Mouse (Mus musculus) cerebellum, postnatal 4 days (tissue): Measurements from ENCODE around the gene Card19.

ENCODE experiments used
- DNase-seq, 2 experiments: peaks; one replicate each; pipeline ENCODE4 v3.0.0; 2022; ENCODE audit warnings: low spot score in 2 of 2, mixed read lengths in 1 of 2

Card19 gene

DNA sequence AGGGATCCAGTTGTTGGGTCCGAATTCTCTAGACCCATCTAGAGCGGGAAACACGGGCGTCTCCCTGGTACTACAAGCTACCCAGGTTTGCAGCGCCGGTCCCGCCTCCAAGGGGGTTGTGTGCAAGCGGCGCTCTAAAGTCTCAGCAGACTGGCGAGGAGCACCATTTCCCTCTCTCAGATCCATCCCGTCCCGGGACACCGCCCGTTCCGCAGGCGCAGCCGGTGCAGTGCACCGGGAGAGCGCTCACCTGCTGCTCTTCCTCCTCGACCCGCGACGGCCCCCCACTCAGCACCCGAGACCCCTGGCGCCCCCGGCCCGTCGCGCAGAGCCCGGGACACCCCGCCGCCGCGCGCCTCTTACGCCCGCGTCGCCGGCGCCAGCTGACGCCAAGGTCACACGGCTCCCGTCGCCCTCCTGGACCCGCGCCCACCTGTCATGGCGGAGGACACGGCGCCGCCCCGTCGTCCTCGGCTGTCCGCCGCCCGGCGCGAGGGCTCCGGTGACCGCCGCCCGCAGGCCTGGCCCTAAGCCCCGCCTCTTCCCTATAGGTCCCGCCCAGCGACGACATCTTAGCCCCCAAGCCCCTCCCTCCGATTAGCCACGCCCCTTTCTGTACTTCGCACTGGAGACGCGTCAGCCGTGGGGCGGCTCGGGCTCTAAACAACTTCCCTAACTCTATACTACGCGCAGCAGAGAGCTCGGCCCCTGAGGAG is at the start of gene Card19:
Card19 (minus strand) TSS at position 534 of the 716 bp plus-strand sequence.
- peak; percentile 71 to 86 for DNase-seq

DNA sequence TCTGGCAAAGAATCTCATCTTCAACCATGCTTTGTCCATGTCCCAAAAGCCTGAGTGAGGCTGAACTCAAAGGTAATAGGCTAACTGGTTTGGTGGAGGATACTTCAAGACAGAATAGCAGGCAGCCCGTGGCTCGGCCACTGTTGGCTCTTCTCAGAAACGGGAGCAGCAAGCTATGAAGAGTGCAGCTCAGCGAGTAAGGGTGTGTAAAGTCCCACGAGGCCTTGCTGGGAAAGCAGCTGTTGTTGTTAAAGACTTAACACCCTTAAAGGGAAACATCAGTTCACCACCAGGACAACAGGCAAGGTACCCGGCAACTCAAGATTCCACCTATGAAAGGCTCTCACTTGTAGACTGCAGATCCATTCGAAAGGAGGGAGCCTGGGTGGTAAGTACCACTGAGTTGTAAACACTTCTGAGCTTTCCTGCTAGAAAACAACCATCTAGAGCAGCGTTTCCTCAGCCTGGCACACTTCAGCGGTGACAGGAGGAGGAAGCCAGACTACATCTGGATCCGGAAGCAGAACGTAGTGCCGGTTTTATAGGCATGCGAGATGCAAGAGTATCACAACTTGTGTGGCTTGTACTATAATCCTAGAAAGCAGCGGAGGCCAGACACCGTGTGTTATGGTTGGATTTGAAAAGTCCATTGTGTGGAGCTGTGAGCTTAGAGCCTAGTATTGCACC is 44.3 kb upstream of the Card19 start:
- no peak for DNase-seq

DNA sequence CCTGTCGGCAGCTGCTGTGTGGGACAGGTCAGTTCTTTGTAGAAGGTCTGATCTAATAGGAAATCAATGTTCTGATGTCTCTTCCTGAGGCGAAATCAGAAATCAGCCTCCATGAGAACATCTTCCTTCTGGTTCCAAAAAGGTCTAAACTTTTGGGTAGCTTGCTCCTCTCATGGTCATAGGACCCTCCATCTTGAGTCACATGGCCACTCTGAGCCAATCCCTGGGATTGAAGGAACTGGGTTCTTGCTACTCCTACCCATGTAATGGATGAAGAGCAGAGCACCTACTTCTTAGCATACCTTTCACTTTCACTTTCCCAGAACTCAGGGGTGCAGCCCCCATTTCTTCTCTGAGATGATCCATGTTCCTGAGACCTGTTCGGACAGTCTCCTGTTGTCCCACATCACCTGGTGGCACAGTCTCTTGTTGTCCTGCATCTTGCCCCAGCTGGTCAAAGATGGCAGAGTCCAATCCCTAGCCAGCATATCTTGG is 42.0 kb upstream of the Card19 start:
- no peak for DNase-seq

DNA sequence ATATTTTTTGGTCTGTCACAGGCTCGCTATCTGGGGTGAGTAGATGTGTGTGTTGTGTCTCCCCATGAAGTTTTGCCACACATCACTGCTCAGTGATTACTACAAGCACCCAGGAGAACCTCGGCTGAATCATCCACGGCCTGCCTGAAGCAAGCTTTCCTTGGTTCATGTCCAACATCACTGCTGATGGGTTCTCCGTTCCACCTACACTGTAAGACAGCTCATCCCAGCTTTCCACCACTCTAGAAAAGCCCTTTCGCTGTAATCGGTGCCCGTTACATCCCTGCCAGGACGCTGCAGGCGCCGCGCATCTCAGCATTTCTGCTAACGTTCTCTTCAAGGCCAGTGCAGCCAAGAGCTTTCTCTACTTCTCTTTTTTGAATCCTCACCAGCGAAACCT is 36.9 kb upstream of the Card19 start:
- DNase-seq, result no peak

DNA sequence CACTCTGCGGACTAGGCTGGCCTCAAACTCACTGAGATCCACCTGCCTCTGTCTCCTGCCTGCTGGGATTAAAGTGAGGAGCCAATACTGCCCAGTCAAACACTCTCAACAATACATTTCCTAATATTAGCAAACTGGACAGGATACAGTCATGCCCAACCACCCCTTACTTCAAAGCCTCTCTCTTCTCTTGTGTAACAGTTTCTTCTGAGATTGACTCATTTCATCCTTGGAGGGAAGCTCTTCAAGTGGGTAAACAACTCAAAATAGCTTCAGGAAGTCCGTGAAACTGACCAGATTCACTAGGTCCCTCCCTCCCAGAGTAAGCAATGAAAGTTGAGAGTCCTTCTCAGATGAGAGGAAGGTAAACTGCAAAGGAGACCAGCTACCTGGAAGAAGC is 36.3 kb upstream of the Card19 start:
- DNase-seq, result no peak

DNA sequence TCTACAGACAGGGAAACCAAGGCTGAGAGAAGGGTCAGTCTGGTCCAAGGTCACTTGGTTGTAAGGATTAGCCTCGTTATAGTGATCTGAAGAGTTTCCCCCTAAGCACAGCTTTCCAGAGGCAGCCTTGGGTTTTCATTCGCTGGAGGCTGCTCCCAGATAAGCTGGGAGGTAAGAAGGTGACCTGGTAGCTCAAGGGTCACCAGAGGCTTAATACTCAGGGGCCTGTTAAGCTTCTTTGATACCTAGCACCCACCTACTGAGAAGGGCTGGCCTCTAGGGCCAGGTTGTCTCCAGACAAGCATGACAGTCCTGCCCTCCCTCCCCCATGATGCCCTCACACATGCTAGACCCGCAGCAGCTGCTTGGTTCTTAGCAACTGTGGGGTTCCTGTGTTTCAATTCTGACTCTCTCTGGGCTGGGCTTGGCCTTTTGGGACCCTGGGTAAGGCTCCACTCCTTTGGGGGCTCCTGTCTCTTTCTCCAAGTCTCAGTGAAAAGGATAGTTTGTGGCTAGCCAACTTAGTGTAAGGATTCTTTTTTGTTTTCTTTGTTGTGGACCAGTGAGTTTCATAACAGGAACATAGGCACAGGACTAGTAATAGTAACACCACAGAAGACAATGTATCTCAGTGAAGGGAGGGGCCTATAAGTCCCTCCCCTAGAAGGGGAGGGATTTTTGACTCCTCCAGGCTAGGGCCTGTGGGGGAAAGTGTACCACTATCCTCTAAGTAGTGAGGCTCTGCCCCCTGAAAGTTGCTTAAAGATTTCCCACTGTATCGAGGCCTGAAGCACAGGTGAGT is 35.1 kb upstream of the Card19 start:
- no peak for DNase-seq

DNA sequence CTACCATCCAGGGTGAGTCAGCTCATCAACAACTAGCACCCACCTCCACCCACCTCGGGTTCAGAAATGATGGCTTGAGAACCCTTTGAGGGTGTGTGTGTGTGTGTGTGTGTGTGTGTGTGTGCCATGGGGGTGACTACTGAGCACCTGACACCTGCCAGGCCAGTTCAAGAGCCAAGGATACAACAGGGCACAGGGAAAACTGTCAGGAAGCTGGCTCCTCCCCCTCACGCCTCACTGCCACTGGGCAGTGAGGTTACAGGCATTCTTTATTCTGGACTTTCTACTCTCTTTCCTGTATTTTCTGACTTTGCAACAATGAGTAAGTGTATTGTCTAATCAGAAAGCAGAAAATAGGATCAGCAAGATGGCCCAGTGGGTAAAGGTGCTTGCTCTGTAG is 33.8 kb upstream of the Card19 start:
- no peak for DNase-seq

DNA sequence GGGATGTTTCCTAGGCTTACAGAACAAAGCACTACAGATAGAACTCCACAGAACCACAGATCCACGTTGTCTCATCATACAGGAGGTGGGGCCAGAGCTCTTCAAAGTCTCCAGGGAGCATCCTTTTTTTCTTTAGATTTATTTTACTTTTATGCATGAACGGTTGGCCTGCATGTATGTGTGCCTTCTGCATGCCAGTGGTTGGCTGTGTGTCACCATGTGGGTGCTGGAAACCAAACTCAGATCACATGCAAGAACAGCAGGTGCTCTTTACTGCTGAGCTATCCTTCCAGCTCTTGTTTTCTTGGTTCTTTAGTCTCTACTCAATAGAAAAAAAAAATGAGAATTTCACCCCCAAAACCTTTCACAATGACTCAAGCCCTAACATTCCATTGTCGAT is 33.1 kb upstream of the Card19 start:
- no peak for DNase-seq

DNA sequence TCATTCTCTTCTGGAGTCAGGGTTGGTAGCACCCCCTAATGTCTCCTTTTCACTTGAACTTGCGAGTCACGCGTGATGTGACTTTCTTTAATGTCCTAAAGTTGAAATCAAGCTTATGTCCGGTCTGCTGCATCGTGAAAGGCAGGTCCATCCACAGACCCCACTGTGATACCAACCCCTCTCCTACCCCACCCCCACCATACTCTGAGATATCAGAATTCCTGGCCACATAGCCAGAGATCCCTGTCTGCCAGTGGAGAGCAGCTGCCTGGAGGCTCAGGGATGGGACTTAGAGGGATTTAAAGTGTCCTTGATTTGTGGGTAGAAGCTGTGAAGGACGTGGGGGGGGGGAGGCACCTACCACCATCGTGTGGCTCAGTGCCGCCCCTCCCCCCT is 32.6 kb upstream of the Card19 start, which contains the start of gene Susd3:
Susd3 (minus strand) TSS at position 240 of the 396 bp plus-strand sequence.
- no peak for DNase-seq

DNA sequence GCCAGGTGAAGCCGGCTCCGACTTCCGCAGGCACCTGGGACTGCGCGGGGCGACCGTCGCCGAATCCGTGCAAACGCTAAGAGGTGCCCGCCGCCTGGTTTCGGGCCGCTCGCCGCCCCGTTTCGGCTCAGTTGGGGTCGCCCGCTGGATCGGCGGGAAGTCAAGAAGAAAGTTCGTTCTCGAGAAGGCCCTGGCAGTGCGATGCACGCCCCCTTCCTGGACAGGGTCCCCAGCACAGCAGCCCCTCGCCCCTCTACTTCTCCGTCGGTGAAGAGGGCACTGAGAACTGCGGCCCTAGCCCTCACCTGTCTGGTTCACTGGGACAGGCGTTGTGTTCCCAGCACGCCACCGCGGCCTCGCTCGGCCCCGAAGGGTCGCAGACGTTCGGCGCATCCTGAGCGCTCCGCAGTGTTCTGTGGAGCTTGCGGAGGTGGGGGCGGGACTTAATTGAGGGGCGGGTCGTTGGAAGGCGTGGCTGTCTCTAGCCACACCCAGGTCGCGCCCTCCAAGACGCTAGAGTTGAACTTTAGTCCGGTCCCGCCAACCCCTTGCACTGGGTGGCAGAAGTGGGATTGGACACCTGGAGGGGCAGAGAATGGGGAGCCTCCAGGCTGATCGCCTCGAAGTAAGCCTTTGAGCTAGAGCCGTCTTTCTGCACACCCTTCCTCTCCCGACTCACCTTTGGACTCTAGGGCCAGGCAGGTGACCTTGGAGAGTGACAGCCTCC is 32.1 kb upstream of the Card19 start:
- DNase-seq, result no peak

DNA sequence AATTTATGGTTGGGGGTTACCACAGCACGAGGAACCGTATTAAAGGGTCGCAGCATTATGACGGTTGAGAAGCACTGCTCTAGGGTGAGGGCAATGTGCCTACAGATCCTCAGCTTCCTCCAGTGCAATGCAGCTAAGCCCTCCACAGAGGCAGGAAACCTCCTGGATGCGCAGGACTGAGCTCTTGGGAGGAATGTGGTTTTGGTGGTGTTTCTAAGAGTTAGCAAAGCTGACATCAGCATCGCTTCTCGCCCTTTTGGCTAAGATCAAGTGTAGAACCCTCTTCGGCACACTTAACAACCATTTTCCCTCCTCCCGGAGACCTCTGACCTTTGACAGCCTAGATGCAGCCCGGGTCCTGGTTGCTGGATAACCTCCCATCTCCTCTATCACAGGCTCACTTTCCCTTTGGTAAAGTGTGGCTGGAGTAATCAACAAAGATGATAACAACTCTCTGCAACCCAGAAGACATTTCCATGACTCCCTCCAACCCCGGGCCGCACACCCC is 31.4 kb upstream of the Card19 start:
- no peak for DNase-seq

DNA sequence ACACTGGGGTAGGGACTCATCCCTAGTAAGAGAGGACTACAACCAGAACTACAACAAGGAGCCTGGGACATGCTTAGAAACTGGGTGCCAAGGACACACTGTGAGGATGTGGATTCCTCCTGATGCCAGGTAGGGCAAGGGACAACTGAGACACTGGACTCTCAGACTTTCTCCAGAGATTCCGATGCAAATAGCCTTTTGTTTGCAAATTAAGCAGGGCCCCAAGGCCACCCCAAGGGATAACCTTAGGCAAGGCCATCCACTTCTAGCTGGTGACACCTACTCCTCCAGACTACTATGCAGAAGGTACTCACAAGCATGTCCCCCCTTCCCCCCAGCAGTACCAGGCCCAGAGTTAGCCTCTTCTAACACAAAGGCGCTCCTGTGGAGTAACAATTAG is 30.8 kb upstream of the Card19 start:
- no peak for DNase-seq

DNA sequence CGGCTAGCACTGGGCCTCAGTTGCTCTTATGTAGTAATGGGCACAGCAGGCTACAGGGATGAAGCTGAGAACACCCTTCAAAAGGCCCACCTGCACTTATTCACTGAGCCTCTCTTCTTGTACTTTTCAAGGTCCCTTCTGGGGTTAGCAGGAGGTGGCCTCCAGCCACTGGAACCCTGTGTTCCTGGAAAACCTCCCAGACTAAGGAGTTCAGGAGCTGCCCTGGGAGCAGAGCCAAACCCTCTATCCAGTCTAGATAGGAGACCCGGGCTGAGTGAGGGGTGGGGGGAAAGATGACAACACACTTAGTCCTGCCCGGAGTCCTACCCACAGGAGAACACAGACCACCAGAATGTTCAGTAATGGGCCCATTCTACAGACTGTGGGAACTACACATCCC is 30.2 kb upstream of the Card19 start:
- no peak for DNase-seq

DNA sequence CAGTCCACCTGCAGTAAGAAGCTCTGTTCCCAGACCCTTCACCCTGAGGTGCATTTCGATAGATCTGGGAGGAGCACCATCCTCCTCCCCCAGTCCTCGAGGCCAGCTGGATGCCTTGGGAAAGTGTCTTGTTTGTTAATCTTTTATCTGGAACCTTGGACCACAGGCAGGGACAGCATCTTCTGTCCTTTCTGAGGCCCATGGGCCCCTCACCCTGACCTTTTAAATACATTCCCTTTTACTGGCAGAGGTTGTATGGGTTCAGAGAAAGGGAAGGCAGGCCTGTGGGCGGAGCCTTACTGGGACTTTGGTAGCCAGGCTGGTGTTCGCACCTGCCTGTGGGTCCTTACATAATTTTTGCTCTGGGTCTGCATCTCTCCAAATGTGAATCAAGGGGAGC is 29.4 kb upstream of the Card19 start:
- DNase-seq, result no peak

DNA sequence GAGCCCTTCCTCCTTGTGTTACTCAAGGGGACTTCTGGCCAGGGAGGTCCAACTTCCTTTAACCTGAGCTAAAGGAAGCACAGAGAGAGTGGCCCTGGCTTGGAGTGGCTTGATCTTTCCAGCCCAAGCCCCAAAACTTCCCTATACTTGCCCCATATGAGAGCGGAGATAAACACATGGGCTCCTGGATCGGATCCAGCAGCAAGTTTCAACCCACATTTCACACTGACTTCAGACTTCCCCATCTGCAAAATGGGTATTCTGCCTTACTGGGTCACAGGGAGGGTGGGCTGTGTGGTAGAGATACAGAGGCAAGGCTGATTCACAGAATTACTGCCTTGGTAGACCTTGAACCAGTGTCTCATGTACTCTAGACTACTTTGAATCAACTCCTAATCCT is 27.7 kb upstream of the Card19 start:
- no peak for DNase-seq

DNA sequence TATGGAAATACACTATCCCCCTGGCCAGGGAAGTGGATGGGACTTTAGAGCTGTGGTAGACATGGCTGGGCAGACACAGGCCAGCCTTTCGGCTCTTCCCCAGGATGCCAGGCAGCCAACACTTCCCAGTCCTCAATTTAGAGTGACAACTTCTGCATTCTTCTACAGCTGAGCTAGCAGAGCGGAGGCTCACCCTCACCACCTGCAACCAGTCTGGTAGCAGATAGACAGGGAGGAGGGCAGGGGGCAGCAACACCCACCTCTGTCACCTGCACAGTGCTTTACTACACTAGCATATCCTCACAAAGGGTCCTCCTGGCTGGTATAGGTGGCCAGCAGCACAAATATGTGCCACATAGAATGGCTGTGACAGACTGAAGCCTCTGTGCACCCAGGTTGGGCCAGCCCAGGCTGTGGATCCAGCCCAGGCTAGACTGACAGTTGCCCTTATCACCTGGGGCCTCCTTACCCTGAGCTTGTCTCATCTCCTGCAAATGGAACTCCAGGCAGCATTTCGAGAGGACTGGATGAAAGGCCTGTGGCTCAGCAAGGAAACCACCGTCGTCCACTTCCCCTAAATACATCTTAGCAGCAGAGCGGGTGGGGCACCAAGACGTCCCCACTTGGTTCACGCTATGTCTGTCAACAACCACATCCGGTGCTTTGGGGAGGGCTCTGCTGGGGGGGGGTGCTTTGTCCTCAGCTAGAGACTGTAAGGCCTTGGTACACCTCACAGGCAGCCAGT is 26.7 kb upstream of the Card19 start:
- no peak for DNase-seq

DNA sequence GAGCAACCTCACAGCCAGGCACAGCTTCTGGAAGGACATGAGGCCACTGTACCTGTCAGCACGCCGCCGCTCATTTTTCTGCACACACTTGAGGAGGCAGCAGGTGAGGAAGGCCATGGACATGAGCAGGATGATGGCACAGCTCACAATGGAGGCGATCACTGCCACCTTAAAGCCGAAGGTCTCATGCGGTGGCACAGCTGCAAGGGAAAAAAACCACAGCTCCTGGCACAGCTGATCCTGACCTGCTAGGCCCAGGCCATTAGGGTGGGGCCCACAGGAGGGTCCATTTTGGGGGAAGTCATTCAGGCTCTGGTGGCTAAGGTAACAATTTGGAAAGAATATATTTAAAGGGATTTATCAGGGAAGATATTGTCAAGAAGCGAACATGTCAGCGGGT is 22.9 kb upstream of the Card19 start:
- DNase-seq, result no peak

DNA sequence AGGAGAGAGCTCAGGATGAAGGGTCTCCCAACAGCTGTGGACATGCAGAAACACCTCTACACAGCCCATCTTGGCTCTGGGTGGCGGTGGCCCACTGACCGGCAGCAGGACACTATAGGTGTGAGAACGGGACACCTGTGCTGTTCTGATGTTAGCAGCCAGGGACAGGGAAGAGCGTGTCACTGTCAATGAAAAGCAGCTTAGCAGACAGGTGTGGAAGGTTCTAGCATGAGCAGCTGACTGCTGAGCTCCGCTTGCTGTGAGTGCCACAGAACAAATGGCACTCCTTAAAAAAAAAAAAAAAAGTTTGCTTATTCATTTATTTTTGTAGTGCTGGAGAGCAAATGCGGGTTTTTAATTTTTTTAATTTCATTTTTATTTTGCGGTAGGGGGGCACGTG is 21.8 kb upstream of the Card19 start:
- no peak for DNase-seq

DNA sequence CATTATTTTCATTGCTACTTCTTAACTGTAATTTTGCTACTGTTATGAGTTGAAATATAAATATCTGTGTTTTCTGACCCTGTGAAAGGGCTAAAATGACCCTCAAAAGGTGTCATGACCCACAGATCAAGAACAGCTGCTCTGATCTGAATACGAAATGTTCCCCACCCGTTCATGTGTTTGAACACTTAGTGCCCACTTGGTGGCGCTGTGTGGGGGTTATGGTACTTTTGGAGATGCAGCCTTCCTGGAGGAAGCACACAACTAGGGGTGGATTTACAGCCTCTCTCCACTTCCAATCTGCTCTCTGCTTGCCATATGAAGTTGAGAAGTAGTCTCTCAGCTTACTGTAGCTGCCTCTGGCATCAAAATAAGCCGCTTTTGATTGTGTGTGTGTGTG is 18.9 kb upstream of the Card19 start:
- DNase-seq, result no peak

DNA sequence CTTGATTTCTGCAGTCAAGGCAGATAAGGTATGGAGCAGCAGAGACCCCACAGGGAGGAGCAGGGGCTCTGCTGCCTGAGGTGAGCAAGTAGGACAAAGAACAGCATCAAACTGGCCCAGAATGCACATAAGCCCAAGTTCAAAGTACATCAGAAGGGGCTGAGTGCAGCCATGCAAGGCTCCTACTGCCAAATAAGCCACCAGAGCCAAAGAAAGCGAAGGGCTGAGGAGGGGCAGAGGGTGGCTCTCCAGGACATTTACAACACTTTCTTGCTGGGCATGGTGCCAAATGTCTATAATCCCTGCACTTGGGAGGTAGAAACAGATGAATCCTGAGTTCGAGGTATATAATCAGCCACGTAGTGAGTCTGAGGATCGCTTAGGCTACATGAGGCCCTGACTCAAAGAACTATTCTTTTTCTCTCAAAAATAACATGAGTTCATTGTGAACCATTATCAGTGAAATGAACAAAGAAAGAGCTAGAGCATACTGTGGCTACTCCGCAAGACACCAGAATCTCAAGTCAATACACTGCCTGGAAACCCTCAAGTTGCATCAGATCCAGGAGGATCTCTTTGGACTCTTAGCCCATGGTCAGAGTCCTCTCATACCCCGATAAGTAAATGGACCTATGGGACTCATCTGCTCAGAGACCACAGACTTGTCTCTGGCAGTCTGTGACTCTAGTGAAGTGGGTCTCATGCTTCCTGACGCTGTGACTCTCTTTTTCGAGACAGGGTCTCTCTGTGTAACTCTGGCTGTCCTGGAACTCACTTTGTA is 18.1 kb upstream of the Card19 start:
- DNase-seq, result no peak
